Mouse (Mus musculus): Measurements from ENCODE around the gene Clk1. TPM values are rescaled to one million over a fixed set of nuclear protein-coding genes. Genes with fewer than 3 reads are reported as not detected.
"Not testable (repeated sequence)": the region's sequence is repeated elsewhere in the genome, so short reads cannot be mapped to it uniquely, and the experiment has no call there.

Clk1 gene
- total RNA-seq, 2 experiments from 2014 or later: 1,350 to 1,532 TPM

- no peak for ATAC-seq (replicated peaks; ENCODE audit: low FRiP score, poor library complexity, severe bottlenecking)
These were observed 14.2 kb downstream of the Clk1 start for GRCm38 (mm10) chr1:58409553-58410197.

GRCm38 (mm10) chr1:58408141-58408540 is 15.7 kb downstream of the Clk1 start:
- no peak for ATAC-seq (replicated peaks; ENCODE audit: low FRiP score, poor library complexity, severe bottlenecking)

- no peak for ATAC-seq (replicated peaks; ENCODE audit: low FRiP score, poor library complexity, severe bottlenecking)
These were observed 16.5 kb downstream of the Clk1 start for GRCm38 (mm10) chr1:58407321-58407720.

- ATAC-seq (replicated peaks; ENCODE audit: low FRiP score, poor library complexity, severe bottlenecking): no peak
These were observed 20.1 kb downstream of the Clk1 start for GRCm38 (mm10) chr1:58403745-58404144.

GRCm38 (mm10) chr1:58401396-58401795 is 22.5 kb downstream of the Clk1 start:
- ATAC-seq (replicated peaks; ENCODE audit: low FRiP score, poor library complexity, severe bottlenecking): no peak

GRCm38 (mm10) chr1:58397731-58398130 is 26.1 kb downstream of the Clk1 start:
- no peak for ATAC-seq (replicated peaks; ENCODE audit: low FRiP score, poor library complexity, severe bottlenecking)

- ATAC-seq (replicated peaks; ENCODE audit: low FRiP score, poor library complexity, severe bottlenecking): no peak
These were observed 27.7 kb downstream of the Clk1 start for GRCm38 (mm10) chr1:58396179-58396578.

- no peak for ATAC-seq (replicated peaks; ENCODE audit: low FRiP score, poor library complexity, severe bottlenecking)
These were observed 28.5 kb downstream of the Clk1 start for GRCm38 (mm10) chr1:58395341-58395740.

GRCm38 (mm10) chr1:58393284-58394195 is 30.3 kb downstream of the Clk1 start:
- ATAC-seq (replicated peaks; ENCODE audit: low FRiP score, poor library complexity, severe bottlenecking): peak; percentile 82

GRCm38 (mm10) chr1:58392652-58393283 is 31.1 kb downstream of the Clk1 start, which contains the start of gene Bzw1:
Bzw1 (plus strand) TSS chr1:58392898.
- peak; percentile 95 for ATAC-seq (replicated peaks; ENCODE audit: low FRiP score, poor library complexity, severe bottlenecking)

GRCm38 (mm10) chr1:58392268-58392651 is 31.6 kb downstream of the Clk1 start:
- ATAC-seq (replicated peaks; ENCODE audit: low FRiP score, poor library complexity, severe bottlenecking): 0 out of 2 replicates have a peak, but pooled peaks have one; percentile 3

GRCm38 (mm10) chr1:58391421-58392267 is 32.2 kb downstream of the Clk1 start:
- ATAC-seq (replicated peaks; ENCODE audit: low FRiP score, poor library complexity, severe bottlenecking): no peak

GRCm38 (mm10) chr1:58382586-58383281 is 41.1 kb downstream of the Clk1 start:
- ATAC-seq (replicated peaks; ENCODE audit: low FRiP score, poor library complexity, severe bottlenecking): no peak

- no peak for ATAC-seq (replicated peaks; ENCODE audit: low FRiP score, poor library complexity, severe bottlenecking)
These were observed 48.2 kb downstream of the Clk1 start for GRCm38 (mm10) chr1:58375574-58376147.

GRCm38 (mm10) chr1:58374266-58374665 is 49.6 kb downstream of the Clk1 start:
- not testable (repeated sequence) for ATAC-seq (replicated peaks; ENCODE audit: low FRiP score, poor library complexity, severe bottlenecking)

GRCm38 (mm10) chr1:58369716-58370115 is 54.1 kb downstream of the Clk1 start:
- no peak for ATAC-seq (replicated peaks; ENCODE audit: low FRiP score, poor library complexity, severe bottlenecking)

- no peak for ATAC-seq (replicated peaks; ENCODE audit: low FRiP score, poor library complexity, severe bottlenecking)
These were observed 57.0 kb downstream of the Clk1 start for GRCm38 (mm10) chr1:58366737-58367471.

GRCm38 (mm10) chr1:58365829-58366228 is 58.0 kb downstream of the Clk1 start:
- ATAC-seq (replicated peaks; ENCODE audit: low FRiP score, poor library complexity, severe bottlenecking): no peak

Measured in erythroblast, adult 5-6 weeks (primary cell).